Mouse (Mus musculus): ENCODE data around the gene Dusp28.

DNA sequence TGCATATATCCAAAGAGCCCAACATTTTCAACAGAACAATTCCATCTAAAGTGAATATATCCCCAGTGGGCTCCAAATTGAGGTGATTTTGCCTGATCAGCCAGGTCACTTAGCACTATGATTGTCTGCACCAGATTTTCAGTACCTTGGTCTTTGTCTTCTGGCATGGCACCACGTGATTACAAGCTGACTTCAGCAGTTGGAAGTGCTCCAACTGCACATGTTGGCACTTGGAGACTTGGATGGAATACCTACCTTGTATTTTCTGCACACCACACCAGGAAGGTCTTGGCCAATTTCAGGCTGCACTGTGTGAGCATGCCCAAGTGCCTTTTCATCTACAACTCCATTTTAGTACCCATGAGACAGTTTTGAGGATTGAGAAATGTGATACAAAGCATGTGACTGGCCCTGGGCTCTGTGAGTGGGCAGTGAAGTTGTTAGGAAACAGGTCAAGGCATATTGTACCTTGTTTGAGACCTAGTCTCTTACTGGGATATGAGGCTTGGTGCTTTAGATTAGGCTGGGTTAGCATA is 23.5 kb downstream of the Dusp28 start:
- TF ChIP-seq POLR2A (IDR thresholded peaks at IDR 0.05; ENCODE audit: low read depth, low read length) (no peak), CTCF (IDR thresholded peaks at IDR 0.05; ENCODE audit: borderline replicate concordance, insufficient read depth, low read length) (no peak)
